Mouse (Mus musculus) c-Kit-positive CD71-positive TER-119-negative erythroid progenitor cells, embryonic 14.5 days (primary cell): ENCODE results near the gene Fam129b.

Experiments
- DNase-seq: peaks from one replicate; pipeline ENCODE4 v3.0.0-alpha.2; 2013; ENCODE audit warnings: low read depth

The Fam129b gene

DNA sequence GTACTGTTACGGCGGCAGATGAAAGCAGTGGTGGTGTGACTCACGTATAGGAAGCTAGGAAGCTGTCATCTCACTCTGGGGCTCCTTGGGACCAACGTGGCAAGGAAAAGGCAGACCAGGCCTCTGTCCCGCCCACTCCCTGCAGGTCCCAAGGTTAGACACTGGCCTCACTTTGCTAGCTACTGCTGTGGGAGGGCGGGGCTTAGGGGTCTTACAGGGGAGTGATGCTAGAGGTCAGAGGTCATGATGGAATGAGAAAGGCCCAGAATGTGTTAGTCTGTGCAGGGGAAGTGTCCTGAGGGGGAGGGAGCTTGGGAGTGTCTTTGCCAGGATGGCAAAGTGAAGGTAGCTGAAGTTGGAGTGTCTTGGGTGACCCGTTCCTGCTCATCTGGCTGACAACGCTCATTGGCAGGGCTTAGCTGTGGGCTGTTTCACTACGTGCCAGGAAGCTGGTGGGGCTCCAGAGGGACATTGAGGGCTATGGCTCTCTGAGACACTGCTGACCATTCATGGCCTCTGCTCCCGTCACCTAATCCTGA, 48.5 kb downstream of the Fam129b start:
- DNase-seq = no peak

- DNase-seq = no peak
Measured at GRCm38 (mm10) chr2:32926330-32927075, 50.6 kb downstream of the Fam129b start.

DNA sequence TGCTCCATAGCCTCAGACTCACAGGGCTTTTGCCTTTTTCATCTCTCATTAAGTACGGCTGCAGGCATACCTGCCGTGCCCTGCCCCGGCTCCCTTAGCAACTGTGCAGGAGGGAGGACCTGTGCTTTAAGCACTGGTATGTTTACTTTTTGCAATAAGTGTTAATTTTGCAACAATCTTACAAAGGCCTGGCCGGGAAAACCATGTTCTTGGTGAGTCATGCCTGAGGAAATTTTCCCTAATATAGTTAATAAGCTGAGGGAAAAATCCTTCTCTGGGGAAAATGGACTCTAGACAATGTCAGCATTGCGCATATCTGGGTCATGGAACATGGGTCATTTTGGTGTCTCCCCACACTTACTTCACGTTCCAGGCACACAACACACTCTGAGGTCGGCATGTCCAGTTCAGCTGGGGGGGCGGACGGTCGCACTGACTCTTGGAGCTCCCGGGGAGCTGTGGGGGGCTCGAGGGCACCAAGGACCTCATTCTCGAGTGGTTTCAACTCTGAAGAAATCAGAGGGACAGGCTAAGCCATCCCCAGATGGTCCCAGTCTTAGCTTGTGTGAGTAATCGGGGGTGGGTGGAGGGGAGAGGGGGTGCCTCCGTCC, 51.8 kb downstream of the Fam129b start:
- DNase-seq = no peak

DNA sequence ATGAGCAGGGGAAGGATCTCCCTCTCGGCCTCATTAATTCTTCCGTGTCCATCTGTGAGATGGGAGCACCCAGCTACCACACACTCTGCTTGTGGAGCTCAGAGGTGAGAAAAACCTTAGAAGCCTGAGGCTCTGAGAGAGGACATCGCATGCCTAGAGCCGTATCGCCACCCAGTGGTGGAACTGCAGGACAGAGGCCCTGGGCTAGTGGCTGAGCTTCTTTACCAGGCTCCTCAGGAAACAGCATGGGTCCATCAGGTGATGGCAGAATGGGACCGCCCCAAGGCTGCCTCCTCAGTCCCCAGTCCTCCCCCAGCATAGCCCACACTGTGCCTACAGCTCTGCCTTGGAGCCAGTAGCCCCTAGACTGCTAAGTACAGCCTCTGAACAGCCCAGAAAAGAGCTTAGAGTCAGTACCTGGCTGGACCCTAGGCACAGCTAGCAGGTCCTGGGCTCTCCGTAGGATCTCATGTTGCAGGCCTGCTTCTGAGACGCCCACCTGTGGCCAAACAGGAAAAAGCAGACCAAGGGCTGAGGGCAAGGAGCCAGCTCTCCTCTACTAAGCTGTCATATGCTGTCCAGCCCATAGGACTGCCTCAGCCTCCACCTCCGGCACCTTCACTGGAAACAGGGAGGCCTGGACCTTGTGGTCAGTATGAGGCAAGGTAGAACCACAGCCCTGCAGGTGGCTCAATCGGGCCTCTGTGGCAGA, 52.5 kb downstream of the Fam129b start:
- DNase-seq = no peak

DNA sequence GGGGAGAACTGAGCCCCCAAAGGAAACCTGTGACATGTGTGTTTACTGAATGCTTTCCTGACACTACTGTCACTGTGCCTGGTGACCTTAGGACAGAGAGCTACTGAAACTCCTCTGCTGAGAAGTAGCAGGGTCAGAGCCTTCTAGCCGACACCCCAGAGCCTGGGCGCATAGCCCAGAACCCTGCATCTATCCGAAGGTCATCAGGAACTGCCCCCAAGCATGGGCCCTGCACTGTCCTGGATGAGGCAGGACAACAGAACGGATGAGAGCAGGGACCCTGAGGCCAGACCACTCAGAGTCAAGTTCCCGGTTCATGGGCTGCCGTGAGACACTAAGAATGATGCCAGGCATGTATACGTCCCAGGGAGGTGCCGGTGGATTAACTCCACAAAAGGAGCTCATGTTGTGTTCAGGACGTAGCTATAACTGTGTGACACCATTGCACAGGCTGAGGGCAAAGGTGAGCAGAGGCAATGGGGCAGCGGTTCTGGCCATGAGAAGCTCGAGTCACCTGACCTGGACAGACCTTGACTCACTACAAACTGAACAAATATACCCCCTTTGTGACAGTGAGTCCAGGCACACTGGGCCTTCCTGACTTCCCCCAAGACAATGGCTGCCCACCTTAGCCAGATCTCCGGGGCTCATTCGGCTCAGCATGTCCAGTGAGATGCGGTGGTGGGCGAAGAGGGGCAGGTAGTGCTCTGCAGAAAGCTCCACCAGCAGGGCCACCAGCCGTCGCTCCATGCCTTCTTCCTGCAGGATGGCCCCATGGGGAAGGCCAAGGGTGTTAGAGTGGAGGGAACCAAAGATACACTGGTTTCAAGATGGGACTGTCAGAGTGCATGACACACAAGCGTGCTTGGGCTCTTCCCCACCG, 53.3 kb downstream of the Fam129b start:
- no peak for DNase-seq

- DNase-seq = no peak
Measured at GRCm38 (mm10) chr2:32931730-32932129, 55.8 kb downstream of the Fam129b start.

- DNase-seq = no peak
Measured at GRCm38 (mm10) chr2:32938741-32939140, 62.8 kb downstream of the Fam129b start.

DNA sequence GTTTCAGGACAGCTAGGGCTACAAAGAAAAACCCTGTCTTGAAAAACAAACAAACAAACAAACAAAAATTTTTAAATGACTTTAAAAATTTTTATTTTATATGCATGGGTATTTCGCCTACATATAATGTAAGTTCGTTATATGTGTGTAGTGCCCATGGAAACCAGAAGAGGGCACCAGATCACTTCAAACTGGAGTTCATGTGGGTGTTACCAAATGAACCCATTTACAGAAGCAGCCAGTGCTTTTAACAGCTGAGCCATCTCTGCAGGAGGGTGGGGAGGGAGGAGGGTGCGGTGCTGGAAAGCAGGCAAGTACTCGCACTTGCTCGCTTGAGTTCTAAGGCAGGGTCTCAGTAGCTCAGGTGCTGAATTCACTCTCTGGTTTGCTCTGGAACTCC, 63.5 kb downstream of the Fam129b start:
- DNase-seq = peak; percentile 69

DNA sequence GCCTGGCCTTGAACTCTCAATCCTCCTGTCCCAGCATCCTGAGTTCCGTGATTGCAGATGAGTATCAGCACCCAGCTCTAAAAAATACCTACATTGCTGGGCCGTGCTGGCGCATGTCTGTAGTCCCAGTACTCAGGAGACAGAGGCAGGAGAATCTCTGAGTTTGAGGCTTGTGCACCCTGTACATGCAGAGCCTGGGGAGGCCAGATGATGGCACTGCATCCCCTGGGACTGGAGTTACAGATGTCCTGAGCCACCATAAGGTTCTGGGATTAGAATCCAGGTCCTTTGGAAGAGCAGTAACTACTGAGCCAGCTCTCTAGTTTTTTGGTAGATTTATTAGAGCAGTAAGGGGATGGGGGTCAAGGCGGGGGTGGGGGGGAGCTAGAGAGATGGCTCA, 64.6 kb downstream of the Fam129b start:
- no peak for DNase-seq

DNA sequence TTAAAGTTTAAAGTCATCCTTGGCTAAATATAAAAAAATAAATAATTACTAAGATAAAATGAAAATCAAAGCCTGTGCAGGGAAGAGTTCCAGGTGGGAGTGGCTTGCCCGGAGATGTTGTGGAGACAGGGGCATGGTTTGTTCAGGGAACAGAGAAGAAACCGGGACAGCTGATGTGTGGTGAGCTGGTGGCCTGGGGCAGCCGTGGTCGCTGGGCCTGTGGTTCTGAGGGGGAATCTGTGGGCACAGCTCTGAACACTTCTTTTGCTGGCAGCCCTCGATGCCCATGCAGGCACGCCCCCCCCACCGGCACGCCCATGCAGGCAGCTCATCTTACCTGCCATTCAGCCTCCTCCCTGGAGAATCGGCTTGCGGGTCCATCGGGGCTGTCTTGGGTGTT, 71.5 kb downstream of the Fam129b start:
- no peak for DNase-seq

DNA sequence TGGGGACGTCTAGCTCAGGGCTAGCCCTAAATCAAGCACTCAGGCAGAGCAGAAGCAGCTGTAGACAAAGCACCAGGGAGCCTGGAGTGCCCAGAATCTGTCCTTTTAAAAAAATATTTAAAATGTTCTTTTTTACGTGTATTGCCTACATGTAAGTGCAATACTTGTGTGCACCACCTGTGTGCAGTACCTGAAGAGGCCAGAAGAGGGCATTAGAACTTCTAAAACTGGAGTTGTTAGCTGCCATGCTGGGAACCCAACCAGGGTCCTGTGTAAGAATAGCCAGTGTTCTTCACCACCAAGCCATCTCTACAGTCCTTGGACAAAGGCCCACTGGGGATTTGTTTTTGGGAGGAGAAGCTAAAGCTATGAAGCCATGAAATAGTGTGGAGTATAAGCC, 78.7 kb downstream of the Fam129b start:
- DNase-seq = no peak

GRCm38 (mm10) chr2:32957344-32957743, 81.4 kb downstream of the Fam129b start:
- DNase-seq = no peak

DNA sequence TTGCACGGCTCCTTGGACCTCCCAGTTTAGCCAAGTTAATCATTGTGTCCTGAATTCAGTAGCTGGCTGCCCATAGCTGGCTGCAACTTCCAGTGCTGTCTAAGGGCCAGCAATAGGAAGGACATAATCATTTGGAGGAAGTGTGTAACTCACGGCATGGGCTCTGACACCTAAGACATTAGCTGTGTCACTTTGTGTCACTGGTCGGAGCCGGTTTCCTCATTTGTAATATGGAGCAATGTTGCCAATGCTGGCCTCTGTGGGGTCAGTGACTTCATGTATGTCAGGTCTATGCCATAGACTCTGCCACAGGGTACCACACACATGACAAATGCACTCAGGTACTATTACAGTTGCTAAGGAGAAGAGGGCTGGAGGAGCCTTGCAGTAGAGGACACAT, 84.4 kb downstream of the Fam129b start:
- no peak for DNase-seq

- peak; percentile 83 for DNase-seq
Measured at GRCm38 (mm10) chr2:32961192-32961995, 85.5 kb downstream of the Fam129b start, which contains the start of the genes Rpl12 and Lrsam1. Gene Rpl12, plus strand, starts transcription at chr2:32961559. Gene Lrsam1, minus strand, starts transcription at chr2:32961614.

- no peak for DNase-seq
Measured at GRCm38 (mm10) chr2:32962062-32962874, 86.4 kb downstream of the Fam129b start.

DNA sequence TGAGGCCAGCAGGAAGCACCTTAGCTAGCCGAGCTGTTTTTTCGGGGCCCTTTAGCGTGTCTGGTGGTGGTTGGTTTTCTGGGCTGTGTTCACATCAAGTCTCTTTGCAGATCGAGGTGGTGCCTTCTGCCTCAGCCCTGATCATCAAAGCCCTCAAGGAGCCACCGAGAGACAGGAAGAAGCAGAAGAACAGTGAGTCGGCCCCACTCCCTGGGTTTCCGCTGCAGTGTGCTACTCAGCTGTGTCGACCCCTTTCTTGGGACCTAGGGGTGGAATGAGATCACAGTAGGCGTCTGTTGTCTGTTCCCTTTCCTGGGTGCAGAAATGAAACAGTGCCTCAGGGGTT, 86.9 kb downstream of the Fam129b start:
- no peak for DNase-seq

DNA sequence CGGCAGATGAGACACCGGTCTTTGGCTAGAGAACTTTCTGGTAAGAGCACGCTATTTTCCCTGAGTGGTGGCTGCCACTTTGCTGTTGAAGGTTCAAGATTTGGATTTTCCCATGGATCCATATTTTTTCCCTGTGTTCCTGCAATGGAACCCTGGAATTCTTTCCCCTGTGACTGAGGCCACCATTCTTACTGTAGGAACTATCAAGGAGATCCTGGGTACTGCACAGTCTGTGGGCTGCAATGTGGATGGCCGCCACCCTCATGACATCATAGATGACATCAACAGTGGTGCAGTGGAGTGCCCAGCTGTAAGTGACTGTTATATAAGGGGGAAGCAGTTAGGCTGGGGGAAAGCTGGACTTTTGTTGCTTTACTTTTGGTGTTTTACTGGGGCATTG, 87.6 kb downstream of the Fam129b start:
- DNase-seq = no peak

GRCm38 (mm10) chr2:32963981-32964380, 88.1 kb downstream of the Fam129b start:
- DNase-seq = no peak

DNA sequence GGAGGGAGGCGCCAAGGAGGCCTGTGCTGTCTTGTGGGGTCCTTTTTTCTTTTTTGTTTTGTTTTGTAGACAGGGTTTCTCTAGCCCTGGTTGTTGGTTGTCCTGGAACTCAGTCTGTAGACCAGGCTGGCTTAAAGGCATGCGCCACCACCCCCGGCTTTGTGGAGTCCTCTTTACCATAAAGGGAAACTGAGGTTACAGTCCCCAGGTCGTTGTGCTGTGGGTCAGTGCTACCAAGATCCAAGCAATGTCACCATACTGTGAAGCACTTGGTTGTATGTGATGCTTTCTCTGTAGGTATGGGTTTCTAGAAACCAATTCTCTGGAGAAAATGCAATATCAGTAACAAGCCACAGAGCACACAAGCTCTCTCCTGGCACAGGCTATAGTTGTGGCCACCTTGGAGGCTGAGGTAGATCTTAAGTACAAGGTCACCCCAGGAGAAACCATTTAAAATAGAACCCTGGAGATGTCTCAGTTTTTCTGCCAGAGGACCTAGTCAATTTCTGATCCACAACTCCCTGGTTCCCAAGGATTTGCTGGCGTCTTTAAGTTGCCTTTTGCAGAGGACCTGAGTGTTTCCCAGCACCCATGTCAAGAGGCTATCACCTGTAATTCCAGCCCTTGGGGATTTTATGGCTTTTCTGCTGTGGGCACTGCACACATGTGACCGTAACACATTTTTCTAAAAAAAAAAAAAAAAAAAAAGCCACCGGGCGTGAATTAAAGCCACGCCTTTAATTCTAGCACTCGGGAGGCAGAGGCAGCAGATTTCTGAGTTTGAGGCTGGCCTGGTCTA, 88.9 kb downstream of the Fam129b start:
- peak; percentile 44 for DNase-seq
